Mouse (Mus musculus) left cerebral cortex, adult 8-10 months (tissue): ENCODE results near the gene Metap1. TPM values are rescaled to one million over a fixed set of nuclear protein-coding genes. Genes with fewer than 3 reads are reported as not detected.

Experiments
- DNase-seq, 2 experiments: peaks; one replicate each; pipeline ENCODE4 v3.0.0; 2022; ENCODE audit warnings: low spot score in 2 of 2
- microRNA-seq, 2 experiments: library from miRNA; unstranded; fragments of <30 nt; microRNA quantifications; one replicate each; pipeline ENCODE4 v1.2.0; 2022
- total RNA-seq, 4 experiments: library from RNA; stranded (reverse); gene quantifications; 2 replicates each; pipeline ENCODE4 v1.2.4; 2022

The Metap1 gene
- total RNA-seq, 4 experiments from 2014 or later = 36.4 to 41.4 (median 37.1) TPM

- no peak for DNase-seq
These were observed 35.1 kb downstream of the Metap1 start for GRCm38 (mm10) chr3:138454234-138454633.

- no peak for DNase-seq
These were observed 37.1 kb downstream of the Metap1 start for GRCm38 (mm10) chr3:138452169-138452568.

GRCm38 (mm10) chr3:138448077-138448860 lies 41.0 kb downstream of the Metap1 start:
- DNase-seq = no peak

GRCm38 (mm10) chr3:138443465-138443771 lies 45.9 kb downstream of the Metap1 start:
- no peak for DNase-seq

GRCm38 (mm10) chr3:138442612-138443464 lies 46.5 kb downstream of the Metap1 start, which contains the start of gene Adh5:
Gene Adh5 (plus strand): TSS chr3:138443093.
- DNase-seq = peak; percentile 76 to 86

- no peak for DNase-seq
These were observed 47.1 kb downstream of the Metap1 start for GRCm38 (mm10) chr3:138442203-138442602.

- DNase-seq = no peak
These were observed 50.6 kb downstream of the Metap1 start for GRCm38 (mm10) chr3:138438716-138439115.

GRCm38 (mm10) chr3:138431835-138432234 lies 57.5 kb downstream of the Metap1 start:
- no peak for DNase-seq

- no peak for DNase-seq
These were observed 58.8 kb downstream of the Metap1 start for GRCm38 (mm10) chr3:138430360-138430976.

- no peak for DNase-seq
These were observed 65.1 kb downstream of the Metap1 start for GRCm38 (mm10) chr3:138424247-138424646.

- DNase-seq = no peak
These were observed 65.7 kb downstream of the Metap1 start for GRCm38 (mm10) chr3:138423664-138424063.

GRCm38 (mm10) chr3:138420385-138420784 lies 68.9 kb downstream of the Metap1 start:
- no peak for DNase-seq

- DNase-seq = no peak
These were observed 69.9 kb downstream of the Metap1 start for GRCm38 (mm10) chr3:138419369-138419768.

- DNase-seq = no peak
These were observed 74.1 kb downstream of the Metap1 start, which contains the start of gene Adh4 for GRCm38 (mm10) chr3:138415121-138415690. Gene Adh4 (plus strand): TSS chr3:138415466.

- DNase-seq = no peak
These were observed 79.1 kb downstream of the Metap1 start for GRCm38 (mm10) chr3:138410211-138410610.

- no peak for DNase-seq
These were observed 79.7 kb downstream of the Metap1 start for GRCm38 (mm10) chr3:138409585-138409984.

Small RNA genes lying within 50 kb of the gene (microRNA-seq; reads per million reads assigned to microRNA genes)
- 0 to 0.21 reads per million in 2 experiments for gene Mir1956

Other genes starting within 250 kb of the Metap1 start
- 1 to 10 TPM in 3 of 4 experiments, under 1 TPM in 1; 0.84 to 1.8 (median 1.6) TPM for gene Adh1, start 228.5 kb downstream of the Metap1 start, total RNA-seq
- not detected for gene Adh6a, start 176.2 kb downstream of the Metap1 start, total RNA-seq
- not detected for gene Adh6b, start 147.7 kb downstream of the Metap1 start, total RNA-seq
- not detected for gene Adh4, start 74.0 kb downstream of the Metap1 start, total RNA-seq
- gene Adh5, start 46.4 kb downstream of the Metap1 start, total RNA-seq = 10 to 100 TPM; 63.2 to 73.5 (median 70.0) TPM
- gene Eif4e, start 36.7 kb upstream of the Metap1 start, total RNA-seq = 100 to 1,000 TPM; 200 to 212 (median 205) TPM